Mouse (Mus musculus) lung, postnatal 25 days (tissue): ENCODE measurements around the gene Mef2b.

Experiments
- DNase-seq: peaks from one replicate; pipeline ENCODE4 v3.0.0; 2022; ENCODE audit warnings: low spot score

The Mef2b gene

GRCm38 (mm10) chr8:70134931-70135330, 4.6 kb upstream of the Mef2b start:
- DNase-seq, result no peak

GRCm38 (mm10) chr8:70136591-70136990, 2.9 kb upstream of the Mef2b start:
- no peak for DNase-seq

- no peak for DNase-seq
These were observed 1.6 kb upstream of the Mef2b start for GRCm38 (mm10) chr8:70137890-70138289.

GRCm38 (mm10) chr8:70139981-70140380, 470 bp downstream of the Mef2b start:
- DNase-seq, result no peak

- DNase-seq, result no peak
These were observed 8.4 kb downstream of the Mef2b start for GRCm38 (mm10) chr8:70147678-70148607.

- DNase-seq, result no peak
These were observed 10.6 kb downstream of the Mef2b start for GRCm38 (mm10) chr8:70150158-70150557.

- DNase-seq, result peak; percentile 73
These were observed 13.2 kb downstream of the Mef2b start for GRCm38 (mm10) chr8:70152537-70153257.

GRCm38 (mm10) chr8:70157240-70157800, 17.8 kb downstream of the Mef2b start:
- no peak for DNase-seq

GRCm38 (mm10) chr8:70158069-70158853, 18.8 kb downstream of the Mef2b start:
- peak; percentile 44 for DNase-seq

GRCm38 (mm10) chr8:70159211-70159610, 19.7 kb downstream of the Mef2b start:
- no peak for DNase-seq

GRCm38 (mm10) chr8:70160015-70160414, 20.5 kb downstream of the Mef2b start:
- peak; percentile 23 for DNase-seq

GRCm38 (mm10) chr8:70163316-70163715, 23.8 kb downstream of the Mef2b start:
- no peak for DNase-seq

GRCm38 (mm10) chr8:70166504-70167110, 27.1 kb downstream of the Mef2b start:
- peak; percentile 56 for DNase-seq

- DNase-seq, result no peak
These were observed 30.6 kb downstream of the Mef2b start for GRCm38 (mm10) chr8:70170116-70170515.

GRCm38 (mm10) chr8:70170748-70171147, 31.2 kb downstream of the Mef2b start:
- DNase-seq, result no peak

- DNase-seq, result no peak
These were observed 31.7 kb downstream of the Mef2b start for GRCm38 (mm10) chr8:70171240-70171639.

- DNase-seq, result peak; percentile 95
These were observed 32.7 kb downstream of the Mef2b start, which contains the start of gene Tmem161a for GRCm38 (mm10) chr8:70172043-70172681. TSS of gene Tmem161a (plus strand) at chr8:70172356.

- DNase-seq, result no peak
These were observed 33.8 kb downstream of the Mef2b start for GRCm38 (mm10) chr8:70173320-70173719.

- no peak for DNase-seq
These were observed 34.6 kb downstream of the Mef2b start for GRCm38 (mm10) chr8:70174079-70174478.

- no peak for DNase-seq
These were observed 38.7 kb downstream of the Mef2b start for GRCm38 (mm10) chr8:70178231-70178630.

GRCm38 (mm10) chr8:70179082-70179481, 39.6 kb downstream of the Mef2b start:
- DNase-seq, result no peak
